Mouse (Mus musculus) c-Kit-positive CD71-positive TER-119-positive erythroid progenitor cells, embryonic 14.5 days (primary cell): ENCODE data around the gene Ndufc2.

Source experiments
- DNase-seq: peaks from one replicate; pipeline ENCODE4 v3.0.0-alpha.2; 2013; ENCODE audit warnings: low spot score

Gene Ndufc2

GRCm38 (mm10) chr7:97399960-97400715 lies at the start of gene Ndufc2:
Gene Ndufc2, plus strand, starts transcription at chr7:97400003.
- peak; percentile 82 for DNase-seq

DNA sequence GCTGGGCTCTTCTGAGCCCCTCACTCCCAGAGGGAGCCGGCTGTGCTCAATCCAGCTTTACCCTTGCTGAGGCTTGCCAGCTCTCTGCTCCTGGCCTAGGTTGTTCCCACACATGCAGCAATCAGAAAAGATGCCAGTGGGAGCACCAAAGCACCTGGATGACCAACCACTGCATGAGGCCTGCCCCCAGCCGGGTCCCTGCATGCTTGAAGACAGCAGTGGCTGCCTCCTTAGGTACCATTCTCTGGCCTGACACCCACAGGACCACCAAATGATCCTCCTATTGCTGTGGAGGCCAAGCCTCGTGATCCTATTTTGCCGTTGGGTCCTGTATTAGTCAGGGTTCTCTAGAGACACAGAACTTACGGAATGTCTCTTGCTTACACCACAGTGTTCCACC lies 48.9 kb upstream of the Ndufc2 start:
- DNase-seq, result no peak

GRCm38 (mm10) chr7:97351792-97352513 lies 47.9 kb upstream of the Ndufc2 start:
- no peak for DNase-seq

DNA sequence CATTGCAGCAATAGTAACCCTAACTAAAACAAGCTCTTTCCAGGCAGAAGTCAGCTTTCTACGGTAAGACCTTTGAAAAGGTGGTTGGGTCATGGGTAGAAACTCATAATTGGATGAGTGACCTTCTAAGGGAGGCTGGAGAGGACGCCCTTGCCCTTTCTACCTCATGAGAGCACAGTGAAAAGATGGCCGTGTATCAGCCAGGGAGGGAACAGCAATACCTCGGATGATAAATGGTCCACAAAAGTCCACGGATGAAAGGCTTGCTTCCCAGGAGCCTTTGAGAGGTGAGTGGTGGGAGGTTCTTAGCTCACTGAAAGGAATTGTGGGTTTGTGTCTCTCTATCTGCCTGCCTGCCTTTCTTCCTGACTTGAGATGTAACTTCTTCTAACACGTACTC lies 46.4 kb upstream of the Ndufc2 start:
- DNase-seq, result no peak

- no peak for DNase-seq
Observed at GRCm38 (mm10) chr7:97355068-97355841, 44.5 kb upstream of the Ndufc2 start.

GRCm38 (mm10) chr7:97356253-97356652 lies 43.5 kb upstream of the Ndufc2 start:
- DNase-seq, result no peak

DNA sequence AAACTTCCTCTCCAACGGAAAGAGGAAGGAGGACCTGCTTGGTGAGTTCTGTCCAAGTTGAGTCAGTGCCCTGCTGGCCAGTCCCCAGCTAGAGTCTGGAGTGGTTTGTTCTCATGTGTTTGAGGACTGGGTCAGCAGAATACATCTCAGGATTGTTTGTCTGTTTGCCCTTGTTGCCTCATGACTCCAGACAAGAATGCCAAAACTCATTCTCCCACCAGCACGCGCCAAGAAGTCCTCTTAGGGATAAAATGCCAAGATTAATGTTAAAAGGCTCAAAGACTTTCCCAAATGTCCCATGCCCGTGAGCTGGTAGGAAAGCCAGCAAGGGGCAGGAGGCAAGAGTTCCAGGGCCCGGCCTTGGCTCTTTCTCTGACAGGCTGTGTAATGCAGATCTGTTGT lies 42.9 kb upstream of the Ndufc2 start:
- no peak for DNase-seq

GRCm38 (mm10) chr7:97357840-97358239 lies 42.0 kb upstream of the Ndufc2 start:
- DNase-seq, result no peak

- no peak for DNase-seq
Observed at GRCm38 (mm10) chr7:97358347-97358746, 41.5 kb upstream of the Ndufc2 start.

DNA sequence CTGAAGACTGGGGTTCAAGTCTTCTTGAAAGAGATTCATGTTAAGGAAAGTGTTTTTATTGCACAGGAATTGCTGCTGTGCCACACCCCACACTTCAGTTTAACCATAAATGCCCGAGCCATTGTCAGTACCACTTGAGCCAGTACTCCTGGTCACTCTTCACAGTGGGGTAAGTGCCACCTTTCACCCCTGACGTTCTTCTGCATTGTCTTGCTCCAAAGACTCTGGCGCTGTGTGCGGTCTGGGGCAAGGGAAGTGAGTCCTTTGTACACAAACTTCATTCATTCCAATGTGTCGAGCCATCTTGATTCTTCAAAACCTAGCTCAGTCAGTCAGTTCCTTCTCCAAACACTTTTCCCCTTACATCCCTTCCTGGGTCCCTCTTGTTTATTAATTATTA lies 39.6 kb upstream of the Ndufc2 start:
- no peak for DNase-seq

- DNase-seq, result no peak
Observed at GRCm38 (mm10) chr7:97360955-97361354, 38.8 kb upstream of the Ndufc2 start.

DNA sequence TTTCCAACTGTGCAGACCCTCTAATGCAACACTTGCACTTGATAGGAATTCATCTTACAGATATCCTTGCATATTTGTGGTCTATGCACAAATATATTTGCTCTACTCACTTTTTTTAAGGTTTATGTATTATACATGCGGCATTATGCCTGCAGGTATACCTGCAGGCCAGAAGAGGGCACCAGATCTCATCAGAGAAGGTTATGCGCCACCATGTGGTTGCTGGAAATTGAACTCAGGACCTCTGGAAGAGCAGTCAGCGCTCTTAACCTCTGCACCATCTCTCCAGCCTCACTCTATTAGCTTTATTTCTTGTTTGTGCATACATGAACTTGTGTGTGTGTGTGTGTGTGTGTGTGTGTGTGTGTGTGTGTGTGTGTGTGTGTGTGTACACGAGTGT lies 38.3 kb upstream of the Ndufc2 start:
- DNase-seq, result peak; percentile 51

- no peak for DNase-seq
Observed at GRCm38 (mm10) chr7:97365887-97366286, 33.9 kb upstream of the Ndufc2 start.

DNA sequence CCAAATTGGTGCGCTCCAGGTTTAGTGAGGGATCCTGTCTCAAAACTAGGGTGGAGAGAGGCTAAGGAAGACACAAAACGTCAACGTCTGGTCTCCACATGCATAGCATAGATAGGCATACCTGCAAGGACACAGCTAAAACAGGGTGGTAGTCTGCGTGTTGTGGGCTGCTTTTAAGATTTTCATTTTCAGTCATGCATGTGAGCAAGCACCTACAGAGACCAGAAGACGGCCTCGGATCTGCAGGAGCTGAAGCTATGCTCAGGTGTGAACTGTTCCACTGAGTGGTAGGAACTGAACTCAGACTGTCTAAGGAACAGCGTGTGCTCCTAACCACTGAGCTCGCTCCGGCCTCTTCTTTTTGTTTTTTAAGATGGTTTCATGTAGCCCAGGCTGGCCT lies 24.7 kb upstream of the Ndufc2 start:
- DNase-seq, result no peak

GRCm38 (mm10) chr7:97375906-97376305 lies 23.9 kb upstream of the Ndufc2 start:
- DNase-seq, result no peak

GRCm38 (mm10) chr7:97379304-97379703 lies 20.5 kb upstream of the Ndufc2 start:
- DNase-seq, result no peak

DNA sequence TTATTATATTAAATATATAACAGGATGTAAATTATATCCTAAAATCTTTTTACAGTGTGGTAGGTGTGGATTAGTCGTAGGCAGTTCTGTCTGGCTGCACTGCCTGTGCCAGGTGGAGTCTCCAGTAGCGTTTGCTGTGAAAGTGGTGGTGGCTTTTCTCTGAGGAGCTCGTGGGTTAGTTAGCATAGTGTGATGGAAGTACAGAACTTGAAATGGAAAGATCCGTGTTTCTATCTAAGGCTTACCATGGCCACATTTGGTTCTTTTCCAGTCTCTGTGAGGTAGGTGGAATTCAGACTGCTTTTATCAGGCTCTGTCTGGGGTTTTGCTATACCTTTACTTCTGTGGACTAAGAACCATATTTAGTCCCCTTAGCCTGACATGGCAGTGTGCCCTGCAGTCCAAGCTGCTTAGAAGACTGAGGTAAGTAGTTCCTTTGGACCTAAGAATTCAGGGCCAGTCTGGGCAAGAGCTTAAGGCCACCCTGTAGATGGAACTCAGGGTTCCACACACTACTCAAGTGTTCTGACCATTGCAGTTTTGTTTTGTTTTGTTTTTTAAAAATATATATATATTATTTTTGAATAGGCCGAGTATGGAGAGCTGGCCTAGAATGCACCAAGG lies 19.2 kb upstream of the Ndufc2 start:
- DNase-seq, result no peak

GRCm38 (mm10) chr7:97382661-97383060 lies 17.1 kb upstream of the Ndufc2 start:
- no peak for DNase-seq

DNA sequence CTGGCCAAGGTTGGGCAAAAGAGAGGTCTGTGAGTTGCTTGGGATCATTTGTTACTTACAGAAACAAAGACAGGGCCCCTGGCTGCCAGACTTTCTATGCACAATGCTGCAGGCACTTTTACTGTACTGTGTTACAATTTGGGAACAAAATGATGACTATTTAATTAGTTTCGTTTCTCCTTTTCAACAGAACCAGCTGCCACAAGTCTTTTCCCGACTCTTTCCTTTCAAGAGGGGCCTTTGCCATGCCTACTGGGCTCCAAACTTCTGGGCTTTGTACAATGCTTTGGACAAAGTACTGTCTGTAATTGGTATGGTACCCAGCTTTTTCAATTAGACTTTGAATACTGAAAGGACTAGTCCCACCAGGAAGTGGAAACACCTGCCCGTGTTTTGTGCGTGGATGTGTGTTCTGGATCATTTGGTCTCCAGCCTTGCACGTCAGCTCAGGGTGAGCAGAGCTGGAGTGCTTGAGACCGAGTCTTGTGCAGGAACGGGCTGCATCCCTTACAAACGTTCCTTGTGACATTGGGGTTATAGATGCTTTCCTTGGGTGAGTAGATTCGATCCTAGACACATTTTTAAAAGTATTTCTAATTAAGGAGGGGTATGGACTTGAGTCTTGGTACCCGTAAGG lies 16.2 kb upstream of the Ndufc2 start:
- DNase-seq, result no peak

DNA sequence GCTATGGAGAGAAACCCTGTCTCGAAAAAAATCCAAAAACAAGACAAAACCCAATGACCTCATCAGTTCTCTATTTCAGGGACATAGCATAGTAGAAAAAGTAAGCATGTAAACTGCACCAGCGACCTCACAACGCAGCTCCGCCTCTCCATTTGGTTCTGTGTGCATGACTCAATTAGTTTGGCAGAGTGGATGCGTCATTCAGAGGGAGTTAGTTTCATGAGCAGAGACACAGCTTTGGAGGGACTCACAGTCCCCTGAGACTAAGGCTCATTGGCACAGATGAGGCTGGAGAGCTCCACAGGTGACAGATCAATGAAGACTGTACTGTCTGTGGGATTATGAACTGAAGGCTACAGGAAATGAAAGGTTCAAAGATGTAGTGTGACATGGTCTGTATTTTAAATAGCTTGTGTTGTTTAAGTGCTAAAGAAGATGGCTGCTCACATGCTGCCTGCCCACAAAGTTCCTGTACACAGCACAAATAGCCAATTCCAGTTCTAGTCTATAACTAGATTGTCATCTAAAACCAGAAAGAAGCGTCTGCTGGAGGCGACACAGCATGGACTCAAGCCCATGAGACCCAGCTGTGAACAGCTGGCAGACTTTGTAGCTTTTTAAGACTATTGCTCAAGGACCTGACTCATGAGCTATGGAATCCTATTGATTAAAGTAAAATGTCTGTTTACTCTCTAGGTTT lies 13.5 kb upstream of the Ndufc2 start:
- DNase-seq, result no peak

- no peak for DNase-seq
Observed at GRCm38 (mm10) chr7:97386806-97387370, 12.9 kb upstream of the Ndufc2 start.
